Mouse (Mus musculus) erythroblast, embryonic 14.5 days (primary cell): ENCODE measurements around the gene Pth1r. TPM values are rescaled to one million over a fixed set of nuclear protein-coding genes. Genes with fewer than 3 reads are reported as not detected.
"Not testable (repeated sequence)": the region's sequence is repeated elsewhere in the genome, so short reads cannot be mapped to it uniquely, and the experiment has no call there.

Experiments used
- H3K27me3 ChIP-seq: 2 replicates; pipeline ENCODE4 v1.6.1; 2012; ENCODE audit warnings: inconsistent platforms; ENCODE audit not compliant: control insufficient read depth
- H3K36me3 ChIP-seq: 2 replicates; pipeline ENCODE4 v1.6.1; 2012; ENCODE audit warnings: mild to moderate bottlenecking, inconsistent platforms; ENCODE audit not compliant: control insufficient read depth
- H3K4me1 ChIP-seq: 2 replicates; pipeline ENCODE4 v1.6.1; 2012; ENCODE audit warnings: inconsistent platforms; ENCODE audit not compliant: control insufficient read depth
- H3K4me3 ChIP-seq: replicated peaks from 2 replicates; pipeline ENCODE3; 2012; ENCODE audit warnings: moderate library complexity, mild to moderate bottlenecking, inconsistent platforms
- H3K9me3 ChIP-seq: 2 replicates; pipeline ENCODE4 v1.6.1; 2012; ENCODE audit warnings: low read length, inconsistent platforms, mixed read lengths; ENCODE audit not compliant: control insufficient read depth
- GATA1 ChIP-seq: IDR thresholded peaks from 2 replicates; pipeline ENCODE4 v1.6.1; 2012; ENCODE audit warnings: low read length, inconsistent platforms, mixed read lengths
- TAL1 ChIP-seq: IDR thresholded peaks from 3 replicates; pipeline ENCODE4 v1.6.1; 2012; ENCODE audit warnings: low read length, inconsistent platforms, mixed read lengths
- polyA plus RNA-seq: library from polyadenylated mRNA; stranded (reverse); fragments of >175 nt; gene quantifications from 2 replicates; pipeline ENCODE4 v1.2.3, GENCODE M21; 2012

The Pth1r gene
- polyA plus RNA-seq, 1 experiment: not detected

DNA sequence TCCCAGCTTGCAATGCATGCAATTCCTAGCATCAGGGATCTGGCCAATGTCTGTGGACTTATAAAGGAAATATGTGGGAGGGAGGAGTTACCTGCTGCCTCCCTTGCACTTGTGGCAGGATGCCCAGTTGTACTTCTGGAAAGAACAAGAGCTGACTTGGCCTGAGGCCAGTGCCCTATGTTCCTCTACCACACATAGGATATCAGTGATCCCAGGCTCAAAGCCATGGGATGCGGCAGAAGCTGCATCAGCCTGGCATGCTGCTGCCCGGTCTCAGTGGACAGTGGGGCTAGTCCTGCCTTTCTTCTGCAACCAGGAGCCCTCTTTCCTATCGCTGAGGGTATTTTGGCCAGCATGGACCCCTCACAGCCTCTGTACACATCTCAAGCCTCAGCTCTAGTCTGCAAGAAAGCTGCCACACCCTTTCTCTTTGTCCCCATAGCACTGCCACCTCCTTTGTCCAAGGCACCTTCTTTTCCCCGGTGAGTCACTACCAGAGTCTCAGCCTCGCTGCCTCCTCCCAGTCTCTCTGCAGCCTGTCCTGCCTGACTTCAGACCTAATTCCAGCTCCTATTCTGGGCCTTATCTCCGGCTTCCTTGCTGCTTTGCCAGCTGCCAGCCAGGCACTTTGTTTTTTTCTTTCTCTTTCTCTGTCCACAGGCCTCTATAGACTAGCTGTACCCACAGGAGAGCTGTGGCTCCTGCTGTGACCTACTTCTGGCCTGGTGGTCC is 62.7 kb downstream of the Pth1r start:
- Histone ChIP-seq H3K4me3 (no peak overlapping the region), H3K9me3 (no peaks in the 10 kb centered on the region), H3K36me3 (peaks cover 7% of the 10 kb centered on the region; the same call in 1 of the 2 replicates), H3K27me3 (no peaks in the 10 kb centered on the region), H3K4me1 (peaks cover 23% of the 10 kb centered on the region)
- TF ChIP-seq TAL1: no peak
- TF ChIP-seq GATA1: no peak

DNA sequence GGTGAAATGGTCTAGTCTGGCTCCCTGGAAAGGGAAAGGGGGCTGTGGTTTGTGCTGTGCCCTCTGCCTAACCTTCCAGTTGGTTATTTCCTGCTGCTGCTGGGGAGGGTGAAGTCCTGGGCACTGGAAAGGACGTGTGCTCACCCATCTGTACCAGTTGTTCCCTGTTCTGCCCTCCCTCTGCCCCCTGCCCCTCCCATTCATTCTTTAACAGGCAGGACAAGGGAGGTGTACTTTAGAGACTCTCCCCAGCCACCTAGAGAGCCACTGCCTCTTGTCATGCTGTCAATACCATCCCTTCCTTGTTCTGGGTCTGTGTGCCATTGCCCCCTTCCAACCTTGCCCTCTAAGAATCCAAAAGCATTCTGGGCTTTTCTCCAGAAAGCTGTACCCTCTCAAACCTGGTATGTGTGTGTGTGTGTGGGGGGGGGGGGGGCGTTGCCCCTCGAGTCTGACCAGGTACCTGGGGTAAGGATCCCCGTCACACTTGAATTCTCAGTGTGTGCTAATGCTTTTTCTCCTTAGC is 63.3 kb downstream of the Pth1r start:
- TF ChIP-seq GATA1: no peak
- no peak for TF ChIP-seq TAL1
- H3K36me3 ChIP-seq: peaks cover 7% of the 10 kb centered on the region; the same call in 1 of the 2 replicates
- no peaks in the 10 kb centered on the region for H3K9me3 ChIP-seq
- H3K4me3 ChIP-seq: no peak overlapping the region
- H3K27me3 ChIP-seq: no peaks in the 10 kb centered on the region
- peaks cover 23% of the 10 kb centered on the region for H3K4me1 ChIP-seq

DNA sequence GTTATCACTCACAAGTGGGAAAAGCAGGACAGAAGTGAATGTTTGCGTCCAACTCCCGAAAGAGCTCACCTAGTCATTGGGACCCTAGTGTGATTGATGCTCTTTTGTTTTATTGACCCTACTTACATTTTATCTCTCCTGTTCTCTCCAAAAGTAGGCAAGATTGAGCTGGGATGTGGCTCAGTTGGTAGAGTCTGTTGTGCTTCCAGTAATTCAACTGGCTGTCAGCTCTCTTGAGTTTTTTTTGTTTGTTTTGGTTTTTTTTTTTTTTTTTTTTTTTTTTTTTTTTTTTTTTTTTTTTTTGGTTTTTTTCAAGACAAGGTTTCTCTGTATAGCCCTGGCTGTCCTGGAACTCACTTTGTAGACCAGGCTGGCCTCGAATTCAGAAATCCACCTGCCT is 64.2 kb downstream of the Pth1r start:
- H3K4me1 ChIP-seq: peaks cover 23% of the 10 kb centered on the region
- not testable (repeated sequence) for H3K9me3 ChIP-seq, H3K36me3 ChIP-seq, H3K27me3 ChIP-seq, H3K4me3 ChIP-seq

DNA sequence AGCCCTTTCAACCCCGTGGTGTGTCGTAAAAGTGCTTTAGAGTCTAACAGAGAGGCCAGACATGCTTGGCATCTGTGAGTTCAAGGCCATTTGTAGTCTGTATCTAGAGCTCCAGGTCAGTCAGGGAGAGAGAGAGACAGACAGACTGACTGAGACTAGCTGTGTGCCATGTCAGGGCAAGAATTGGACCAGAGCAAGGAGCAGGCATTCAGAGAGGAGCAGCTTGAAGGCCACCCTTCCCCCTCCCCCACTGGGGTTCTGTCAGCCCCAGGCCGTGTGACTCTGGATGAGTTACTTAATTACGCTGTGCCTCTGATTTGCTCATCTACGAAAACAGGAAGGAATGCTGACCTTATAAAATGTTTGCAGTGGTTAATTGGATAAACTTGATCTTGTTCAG is 64.7 kb downstream of the Pth1r start:
- peaks cover 26% of the 10 kb centered on the region for H3K4me1 ChIP-seq
- no peak overlapping the region for H3K4me3 ChIP-seq
- peaks cover 7% of the 10 kb centered on the region; the same call in 1 of the 2 replicates for H3K36me3 ChIP-seq
- H3K27me3 ChIP-seq: no peaks in the 10 kb centered on the region
- TF ChIP-seq GATA1 (no peak), TAL1 (no peak)
- no peaks in the 10 kb centered on the region for H3K9me3 ChIP-seq

- peaks cover 28% of the 10 kb centered on the region for H3K4me1 ChIP-seq
- TF ChIP-seq TAL1 (no peak), GATA1 (no peak)
- no peaks in the 10 kb centered on the region for H3K9me3 ChIP-seq
- H3K36me3 ChIP-seq: peaks cover 7% of the 10 kb centered on the region; the same call in 1 of the 2 replicates
- no peak overlapping the region for H3K4me3 ChIP-seq
- no peaks in the 10 kb centered on the region for H3K27me3 ChIP-seq
Measured at GRCm38 (mm10) chr9:110681817-110682216, 65.1 kb downstream of the Pth1r start.

- no peaks in the 10 kb centered on the region for H3K9me3 ChIP-seq
- H3K27me3 ChIP-seq: no peaks in the 10 kb centered on the region
- H3K4me3 ChIP-seq: no peak overlapping the region
- H3K36me3 ChIP-seq: peaks cover 7% of the 10 kb centered on the region; the same call in 1 of the 2 replicates
- TF ChIP-seq TAL1: no peak
- TF ChIP-seq GATA1: no peak
- peaks cover 37% of the 10 kb centered on the region for H3K4me1 ChIP-seq
Measured at GRCm38 (mm10) chr9:110680736-110681507, 66.0 kb downstream of the Pth1r start.

- Histone ChIP-seq H3K4me1 (peaks cover 34% of the 10 kb centered on the region), H3K9me3 (no peaks in the 10 kb centered on the region), H3K27me3 (no peaks in the 10 kb centered on the region), H3K4me3 (no peak overlapping the region), H3K36me3 (peaks cover 4% of the 10 kb centered on the region)
- TF ChIP-seq TAL1: no peak
- TF ChIP-seq GATA1: no peak
Measured at GRCm38 (mm10) chr9:110678886-110679285, 68.1 kb downstream of the Pth1r start.

DNA sequence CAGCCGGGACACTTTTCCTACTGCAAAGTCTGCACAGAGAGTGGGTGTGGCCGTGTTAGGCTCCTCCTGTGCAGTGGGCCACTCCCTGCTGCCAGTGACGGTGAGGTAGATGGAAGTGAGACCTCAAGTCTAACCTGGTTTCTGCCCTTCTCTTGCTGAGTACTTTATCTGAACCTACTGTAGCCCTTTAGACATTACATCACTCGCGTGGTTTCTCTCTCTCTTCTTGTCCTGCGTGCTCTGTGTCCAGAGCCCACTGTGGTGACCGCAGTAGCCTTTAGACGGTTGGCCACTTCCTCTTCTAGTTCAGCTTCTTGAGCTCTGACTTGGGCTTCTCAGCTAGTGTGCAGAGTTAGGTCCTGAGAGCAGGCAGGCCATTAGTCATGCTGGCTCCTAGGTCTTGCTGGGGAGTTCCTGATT is 70.4 kb downstream of the Pth1r start:
- no peak for TF ChIP-seq TAL1
- no peak for TF ChIP-seq GATA1
- peaks cover 38% of the 10 kb centered on the region for H3K4me1 ChIP-seq
- H3K27me3 ChIP-seq: peaks cover 2% of the 10 kb centered on the region; the same call in 1 of the 2 replicates
- peaks cover 8% of the 10 kb centered on the region for H3K36me3 ChIP-seq
- H3K9me3 ChIP-seq: no peaks in the 10 kb centered on the region
- no peak overlapping the region for H3K4me3 ChIP-seq

GRCm38 (mm10) chr9:110673107-110673752 is 73.7 kb downstream of the Pth1r start:
- peaks cover 17% of the 10 kb centered on the region for H3K27me3 ChIP-seq
- H3K4me1 ChIP-seq: peaks cover 68% of the 10 kb centered on the region
- no peak for TF ChIP-seq TAL1
- TF ChIP-seq GATA1: no peak
- H3K36me3 ChIP-seq: peaks cover 6% of the 10 kb centered on the region
- no peaks in the 10 kb centered on the region for H3K9me3 ChIP-seq
- no peak overlapping the region for H3K4me3 ChIP-seq
